Mouse (Mus musculus): ENCODE data around the gene Spaca4.

- TF ChIP-seq CTCF (IDR thresholded peaks at IDR 0.05) (no peak), EP300 (IDR thresholded peaks at IDR 0.05; ENCODE audit: insufficient read depth, low read depth, low read length) (no peak), POLR2A (IDR thresholded peaks at IDR 0.05; ENCODE audit: insufficient read depth, low read depth, low read length) (0 out of 2 replicates have a peak, but pooled peaks have one; percentile 49)
These were observed 16.2 kb upstream of the Spaca4 start for GRCm38 (mm10) chr7:45741777-45742176.

Data from heart, adult 2 months (tissue).